Mouse (Mus musculus): ENCODE results near the gene Sprn. TPM values are rescaled to one million over a fixed set of nuclear protein-coding genes. Genes with fewer than 3 reads are reported as not detected.
"Not testable (repeated sequence)": the region's sequence is repeated elsewhere in the genome, so short reads cannot be mapped to it uniquely, and the experiment has no call there.

The Sprn gene
- polyA plus RNA-seq, 1 experiment: 0.16 TPM

DNA sequence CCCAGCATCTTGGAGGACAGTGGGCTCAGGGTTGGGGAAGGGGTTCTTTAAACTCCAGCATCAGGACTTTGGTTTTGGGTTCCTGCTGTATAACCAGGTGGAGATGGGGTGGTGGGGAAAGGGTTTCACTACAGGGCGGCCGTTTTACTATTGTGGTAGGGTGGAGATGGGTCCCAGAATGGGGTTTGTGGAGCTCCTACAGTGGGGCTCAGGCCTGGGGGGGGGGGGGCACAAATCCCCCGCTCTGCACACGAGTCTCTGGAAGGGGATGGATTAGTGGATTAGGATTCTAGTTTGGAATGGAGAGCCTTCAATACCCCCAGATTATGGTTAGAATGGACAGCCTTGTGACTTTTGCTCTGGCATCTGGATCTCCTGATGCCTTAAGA, 854 bp downstream of the Sprn start:
- TF ChIP-seq CTCF (IDR thresholded peaks at IDR 0.05; ENCODE audit: borderline replicate concordance, insufficient read depth, low read length): no peak
- TF ChIP-seq POLR2A (IDR thresholded peaks at IDR 0.05; ENCODE audit: low read depth, low read length): no peak
- H3K4me1 ChIP-seq (ENCODE audit: control insufficient read depth, insufficient read depth, low read length): no peaks in the 10 kb centered on the region
- no peak overlapping the region for H3K4me3 ChIP-seq (ENCODE audit: insufficient read depth, low read length)
- no peak overlapping the region for H3K27ac ChIP-seq (ENCODE audit: insufficient read depth, low read length)

DNA sequence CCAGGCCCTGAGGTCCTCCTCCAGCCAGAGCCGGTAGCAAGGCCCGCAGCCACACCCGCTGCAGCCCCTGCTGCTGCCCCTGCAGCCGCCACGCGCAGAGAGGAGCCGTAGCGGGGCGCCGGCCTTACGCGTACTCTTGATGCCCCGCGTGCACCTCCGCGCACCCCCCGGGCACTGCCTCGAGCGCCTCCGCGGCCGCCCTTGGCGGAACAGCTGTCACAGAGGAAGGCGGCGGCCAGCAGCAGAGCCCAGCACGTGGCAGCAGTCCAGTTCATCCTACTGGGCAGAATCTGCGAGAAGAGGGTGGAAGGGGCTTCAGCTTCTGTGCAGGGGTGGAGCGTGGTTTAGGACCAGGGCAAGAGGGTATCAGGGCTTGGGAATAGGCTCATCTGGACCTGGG, 1.3 kb downstream of the Sprn start:
- TF ChIP-seq CTCF (IDR thresholded peaks at IDR 0.05; ENCODE audit: borderline replicate concordance, insufficient read depth, low read length): no peak
- TF ChIP-seq POLR2A (IDR thresholded peaks at IDR 0.05; ENCODE audit: low read depth, low read length): no peak
- no peaks in the 10 kb centered on the region for H3K4me1 ChIP-seq (ENCODE audit: control insufficient read depth, insufficient read depth, low read length)
- no peak overlapping the region for H3K4me3 ChIP-seq (ENCODE audit: insufficient read depth, low read length)
- H3K27ac ChIP-seq (ENCODE audit: insufficient read depth, low read length): no peak overlapping the region

DNA sequence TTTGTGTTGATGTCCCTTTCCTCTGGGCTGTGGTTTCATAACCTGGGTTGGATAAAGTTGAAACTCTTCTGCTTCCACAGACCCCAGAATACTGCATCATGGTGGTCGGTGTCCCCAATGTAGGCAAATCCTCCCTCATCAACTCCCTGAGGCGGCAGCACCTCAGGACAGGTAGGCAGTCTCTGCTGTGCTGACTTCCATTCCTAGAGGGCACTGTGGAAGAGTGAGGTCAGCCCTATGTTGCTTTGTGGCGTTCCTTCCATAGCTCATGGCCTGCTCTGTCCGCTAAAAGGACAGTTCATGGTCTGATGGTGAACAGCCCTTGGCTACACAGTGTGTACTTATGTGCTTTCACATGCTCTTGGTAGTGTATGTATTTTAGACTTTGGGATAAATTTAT, 10.1 kb downstream of the Sprn start:
- H3K4me3 ChIP-seq (ENCODE audit: insufficient read depth, low read length): no peak overlapping the region
- no peak overlapping the region for H3K27ac ChIP-seq (ENCODE audit: insufficient read depth, low read length)
- H3K4me1 ChIP-seq (ENCODE audit: control insufficient read depth, insufficient read depth, low read length): no peaks in the 10 kb centered on the region
- TF ChIP-seq CTCF (IDR thresholded peaks at IDR 0.05; ENCODE audit: borderline replicate concordance, insufficient read depth, low read length) (no peak), POLR2A (IDR thresholded peaks at IDR 0.05; ENCODE audit: low read depth, low read length) (no peak)

DNA sequence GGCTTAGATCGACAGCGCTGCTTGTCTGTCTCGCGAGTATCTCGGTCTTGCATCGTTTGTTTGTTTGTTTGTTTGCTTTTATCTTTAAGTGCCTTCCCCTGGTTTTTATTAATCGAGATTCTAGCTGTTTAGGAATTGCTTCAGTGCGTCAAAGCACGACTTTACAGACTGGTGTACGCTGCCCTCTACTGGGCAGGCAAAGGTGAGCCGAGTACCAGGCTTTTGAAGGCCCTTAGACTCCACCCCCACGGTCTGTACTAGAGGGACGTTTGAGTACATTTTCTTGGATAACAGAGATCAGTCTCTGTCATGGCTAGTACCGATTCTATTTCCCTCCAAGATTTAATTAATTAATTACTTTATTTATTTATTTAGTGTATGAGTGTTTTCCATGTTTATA, 13.3 kb downstream of the Sprn start:
- no peak for TF ChIP-seq POLR2A (IDR thresholded peaks at IDR 0.05; ENCODE audit: low read depth, low read length)
- peak; percentile 83; the same call in 1 of the 2 replicates for TF ChIP-seq CTCF (IDR thresholded peaks at IDR 0.05; ENCODE audit: borderline replicate concordance, insufficient read depth, low read length)
- H3K4me1 ChIP-seq (ENCODE audit: control insufficient read depth, insufficient read depth, low read length): no peaks in the 10 kb centered on the region

DNA sequence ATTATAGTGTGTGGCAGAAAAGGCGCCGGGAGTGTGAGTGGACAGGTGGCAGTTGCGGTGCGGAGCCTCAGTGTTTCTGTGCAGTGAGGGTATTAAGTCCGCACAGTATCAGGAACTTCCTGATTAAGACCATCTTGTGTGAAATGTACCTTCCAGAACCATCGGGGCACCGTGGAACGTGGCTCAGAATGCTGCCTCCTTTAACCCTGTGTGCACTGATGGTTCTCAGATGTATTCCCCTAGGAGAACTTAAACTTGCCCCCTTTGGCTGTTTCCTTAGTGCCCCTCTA, 16.7 kb downstream of the Sprn start:
- no peak overlapping the region for H3K27ac ChIP-seq (ENCODE audit: insufficient read depth, low read length)
- peak overlapping the region; percentile 76 for H3K4me3 ChIP-seq (ENCODE audit: insufficient read depth, low read length)
- TF ChIP-seq POLR2A (IDR thresholded peaks at IDR 0.05; ENCODE audit: low read depth, low read length) (no peak), CTCF (IDR thresholded peaks at IDR 0.05; ENCODE audit: borderline replicate concordance, insufficient read depth, low read length) (no peak)
- H3K4me1 ChIP-seq (ENCODE audit: control insufficient read depth, insufficient read depth, low read length): no peaks in the 10 kb centered on the region

More for the DNA sequence above, 13.3 kb downstream of the Sprn start:
- Histone ChIP-seq H3K4me3 (ENCODE audit: insufficient read depth, low read length) (no peak overlapping the region), H3K27ac (ENCODE audit: insufficient read depth, low read length) (no peak overlapping the region)

DNA sequence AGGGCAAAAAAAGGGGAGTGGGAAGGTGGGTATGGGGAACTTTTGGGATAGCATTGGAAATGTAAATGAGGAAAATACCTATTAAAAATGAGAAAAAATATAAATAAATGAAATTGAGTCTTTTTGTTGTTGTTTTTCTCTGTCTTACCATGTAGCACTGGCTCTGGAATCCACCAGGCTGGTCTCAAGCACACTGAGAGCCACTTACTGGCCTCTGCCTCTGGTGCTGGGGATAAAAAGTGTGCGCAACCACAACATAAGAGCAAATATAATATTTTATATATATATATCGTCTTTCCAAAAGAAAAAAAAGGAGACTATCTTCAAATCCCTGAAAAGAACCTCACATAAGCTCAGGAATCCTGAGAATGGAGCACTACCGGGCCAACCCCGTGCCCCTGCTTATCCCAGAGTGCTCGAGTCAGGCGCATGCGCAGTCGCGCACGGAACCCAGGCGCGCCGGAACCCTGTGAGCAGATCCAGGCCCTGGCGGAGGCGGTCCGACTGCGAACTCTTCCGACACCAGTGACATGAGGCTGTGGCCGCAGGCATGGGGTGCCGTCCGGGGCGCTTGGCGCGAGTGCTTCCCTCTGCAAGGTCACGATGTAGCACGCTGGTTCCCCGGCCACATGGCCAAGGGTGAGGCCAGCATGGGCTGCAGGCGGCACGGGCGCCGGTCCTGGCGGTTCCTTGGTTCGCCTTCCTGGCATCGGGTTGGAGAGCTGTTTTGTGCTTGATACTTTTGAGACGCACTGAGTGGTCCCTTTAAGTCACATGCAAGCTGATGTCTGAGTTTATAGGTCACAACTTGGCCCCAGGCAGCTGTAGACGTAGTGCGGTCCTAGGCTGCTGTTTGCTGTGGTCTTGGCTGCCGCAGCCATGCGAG, 17.3 kb downstream of the Sprn start, which contains the start of gene Mtg1:
Gene Mtg1 (plus strand): TSS at position 430 of the 886 bp plus-strand sequence.
- no peaks in the 10 kb centered on the region for H3K4me1 ChIP-seq (ENCODE audit: control insufficient read depth, insufficient read depth, low read length)
- no peak within 1 kb of the TSS for H3K27ac ChIP-seq (ENCODE audit: insufficient read depth, low read length)
- peak; percentile 69 for TF ChIP-seq POLR2A (IDR thresholded peaks at IDR 0.05; ENCODE audit: low read depth, low read length)
- TF ChIP-seq CTCF (IDR thresholded peaks at IDR 0.05; ENCODE audit: borderline replicate concordance, insufficient read depth, low read length): no peak
- H3K4me3 ChIP-seq (ENCODE audit: insufficient read depth, low read length): peak within 1 kb of the TSS; percentile 76

DNA sequence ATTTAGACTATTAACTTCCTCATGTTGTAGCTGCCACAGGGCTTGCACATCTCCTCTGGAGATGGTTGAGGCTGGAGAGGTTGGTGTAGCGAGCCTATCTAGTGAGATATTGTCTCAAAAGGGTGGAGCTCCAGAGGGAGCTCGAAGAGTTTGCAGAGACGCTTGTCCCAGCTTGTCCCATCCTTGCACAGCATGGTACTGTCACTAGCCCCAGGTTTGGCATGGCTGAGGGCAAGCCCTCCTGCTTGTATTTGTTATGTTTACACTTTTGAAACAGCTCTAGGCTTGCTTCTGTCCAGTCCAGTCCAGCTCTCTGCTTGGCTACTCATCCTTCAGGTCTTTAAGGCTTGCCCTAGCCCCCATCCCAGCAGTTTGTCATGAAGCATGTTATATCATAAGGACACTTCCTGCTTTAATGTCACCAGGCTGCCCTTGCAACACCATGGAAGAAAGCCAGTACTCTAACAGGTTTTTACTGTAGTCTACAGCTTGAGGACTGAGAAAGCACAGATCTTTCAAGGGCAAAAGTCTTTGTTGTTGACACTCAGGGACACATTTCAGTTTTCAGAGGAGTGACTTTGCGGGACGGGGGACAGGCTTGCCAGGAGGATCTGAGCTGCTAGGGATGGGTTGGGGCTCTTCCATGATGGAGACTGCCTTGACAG, 19.4 kb downstream of the Sprn start:
- no peak for TF ChIP-seq CTCF (IDR thresholded peaks at IDR 0.05; ENCODE audit: borderline replicate concordance, insufficient read depth, low read length)
- TF ChIP-seq POLR2A (IDR thresholded peaks at IDR 0.05; ENCODE audit: low read depth, low read length): no peak
- no peaks in the 10 kb centered on the region for H3K4me1 ChIP-seq (ENCODE audit: control insufficient read depth, insufficient read depth, low read length)

DNA sequence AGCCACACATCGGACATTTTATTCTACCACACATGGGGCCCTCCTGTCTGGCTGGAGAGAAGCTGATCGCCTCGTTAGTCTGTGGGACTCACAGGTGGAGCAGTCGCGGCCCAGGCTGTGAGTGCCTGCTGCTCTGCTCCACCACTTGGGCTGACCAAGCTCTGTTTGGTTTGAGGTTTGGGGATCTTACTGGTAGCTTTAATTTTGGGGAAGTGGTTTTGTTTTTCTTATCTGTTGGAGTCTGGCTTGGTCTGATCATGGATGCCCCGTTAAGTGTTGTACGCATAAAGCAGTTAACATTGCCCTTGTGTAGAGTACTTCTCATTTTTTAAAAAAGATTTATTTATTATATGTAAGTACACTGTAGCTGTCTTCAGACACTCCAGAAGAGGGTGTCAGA, 20.6 kb downstream of the Sprn start:
- not testable (repeated sequence) for H3K4me1 ChIP-seq (ENCODE audit: control insufficient read depth, insufficient read depth, low read length); H3K4me3 ChIP-seq (ENCODE audit: insufficient read depth, low read length); H3K27ac ChIP-seq (ENCODE audit: insufficient read depth, low read length)

More for the DNA sequence above, 19.4 kb downstream of the Sprn start:
- Histone ChIP-seq H3K27ac (ENCODE audit: insufficient read depth, low read length) (no peak overlapping the region), H3K4me3 (ENCODE audit: insufficient read depth, low read length) (no peak overlapping the region)

DNA sequence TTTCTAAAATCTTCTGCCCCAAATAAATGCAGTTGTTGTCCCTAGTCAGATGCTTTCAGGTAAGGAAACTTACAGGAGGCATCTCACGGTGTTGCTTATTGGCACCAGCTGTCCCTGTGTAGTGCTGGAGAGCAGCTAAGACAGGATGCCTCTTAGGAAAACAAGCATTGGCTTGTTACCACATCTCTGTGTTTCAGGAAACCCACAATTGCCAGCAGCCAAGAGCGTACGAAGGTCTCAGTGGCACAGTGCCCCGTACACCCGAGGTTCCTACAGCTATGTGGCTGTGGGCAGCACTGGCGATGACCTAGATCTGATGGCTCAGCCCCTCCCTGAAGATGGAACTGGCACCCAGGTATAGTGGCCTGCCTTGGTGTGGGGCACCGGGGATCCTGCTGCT, 22.5 kb downstream of the Sprn start:
- H3K27ac ChIP-seq (ENCODE audit: insufficient read depth, low read length); H3K4me1 ChIP-seq (ENCODE audit: control insufficient read depth, insufficient read depth, low read length); H3K4me3 ChIP-seq (ENCODE audit: insufficient read depth, low read length): not testable (repeated sequence)

DNA sequence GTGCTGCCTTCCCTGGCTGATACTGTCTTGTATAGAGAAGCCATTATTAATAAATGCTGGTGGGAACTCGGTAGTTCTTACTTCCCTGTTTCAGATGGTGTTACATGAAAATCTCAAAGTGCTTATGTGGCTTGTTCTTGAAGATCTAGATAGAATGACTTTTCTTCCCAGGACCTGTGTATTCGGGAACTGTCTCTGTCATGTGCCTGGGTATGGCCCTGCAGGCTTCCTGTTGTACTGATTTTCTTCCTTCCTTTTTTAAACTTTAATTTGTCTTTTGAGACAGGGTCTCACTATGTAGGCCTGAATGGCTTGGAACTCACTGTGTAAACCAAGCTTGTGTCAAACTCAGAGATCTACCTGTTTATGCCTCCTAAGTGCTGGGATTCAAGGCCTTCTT, 26.8 kb downstream of the Sprn start:
- Histone ChIP-seq H3K4me1 (ENCODE audit: control insufficient read depth, insufficient read depth, low read length) (peaks cover 2% of the 10 kb centered on the region; the same call in 1 of the 2 replicates), H3K27ac (ENCODE audit: insufficient read depth, low read length) (no peak overlapping the region), H3K4me3 (ENCODE audit: insufficient read depth, low read length) (no peak overlapping the region)
- TF ChIP-seq CTCF (IDR thresholded peaks at IDR 0.05; ENCODE audit: borderline replicate concordance, insufficient read depth, low read length) (no peak), POLR2A (IDR thresholded peaks at IDR 0.05; ENCODE audit: low read depth, low read length) (no peak)
